Mouse (Mus musculus): Measurements from ENCODE around the gene Pygo1.
A peak's percentile ranks its signal among the peaks of the same experiment; 100 is the strongest.

The Pygo1 gene

DNA sequence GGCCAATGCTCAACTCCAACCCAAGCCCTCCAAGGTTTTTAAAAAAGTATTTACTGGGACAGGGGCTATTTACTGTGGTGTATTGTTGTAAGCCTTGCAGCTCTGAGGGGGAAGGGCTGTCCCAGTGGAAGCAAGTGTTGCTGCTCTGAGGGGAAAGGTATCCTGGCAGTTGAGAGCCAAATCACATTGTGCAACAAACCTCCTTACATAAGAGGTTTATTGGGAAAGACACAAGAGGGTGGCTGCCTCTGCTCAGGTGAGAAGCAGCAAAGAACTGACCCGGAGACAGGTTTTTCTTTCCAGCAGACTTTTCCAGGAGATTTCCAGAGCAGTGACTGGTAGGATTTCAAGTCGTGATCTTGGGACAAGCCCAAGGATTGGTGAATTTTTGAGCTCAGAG is 10.9 kb downstream of the Pygo1 start:
- DNase-seq, result no peak

- peak in 1 of 2 experiments; percentile 7 for DNase-seq
Observed at GRCm38 (mm10) chr9:72943424-72943823, 18.0 kb downstream of the Pygo1 start.

- no peak for DNase-seq
Observed at GRCm38 (mm10) chr9:72944286-72944685, 18.8 kb downstream of the Pygo1 start.

GRCm38 (mm10) chr9:72947010-72947409 is 21.6 kb downstream of the Pygo1 start:
- no peak for DNase-seq

DNA sequence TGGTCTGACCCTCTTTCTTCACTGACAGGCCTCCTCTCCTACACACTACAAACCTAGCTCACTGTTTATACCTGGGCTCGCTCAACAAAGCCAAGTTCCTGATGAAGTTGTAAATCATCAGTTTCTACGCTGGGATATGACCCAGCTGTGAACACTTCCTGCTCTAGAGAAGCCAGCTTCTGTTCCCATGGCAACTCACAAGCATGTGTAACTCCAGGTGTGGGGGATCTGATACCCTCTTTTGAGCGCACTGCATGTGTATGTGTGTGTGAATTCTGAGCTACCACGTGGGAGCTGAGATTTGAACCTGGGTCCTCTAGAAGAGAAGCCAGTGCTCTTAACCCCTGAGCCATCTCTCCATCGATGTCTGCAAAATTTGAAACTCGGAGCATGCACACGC is 24.1 kb downstream of the Pygo1 start:
- no peak for DNase-seq

DNA sequence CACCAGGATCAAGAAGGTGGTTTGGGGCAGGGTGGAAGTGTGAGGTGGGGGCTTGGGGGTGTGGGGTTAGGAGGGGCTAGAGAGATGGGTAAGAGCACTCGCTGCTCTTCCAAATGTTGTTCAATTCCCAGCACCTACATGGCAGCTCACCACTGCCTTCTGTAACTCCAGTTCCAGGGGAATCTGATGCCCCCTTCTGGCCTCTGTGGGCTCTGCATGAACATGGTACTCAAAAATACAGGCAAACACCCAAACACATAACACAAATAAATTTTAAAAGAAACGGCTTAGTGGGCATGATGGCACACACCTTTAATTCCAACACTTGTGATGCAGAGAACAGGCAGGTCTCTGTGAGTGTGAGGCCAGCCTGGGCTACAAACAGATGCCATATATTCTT is 29.3 kb downstream of the Pygo1 start:
- DNase-seq, result peak; percentile 24 to 38

DNA sequence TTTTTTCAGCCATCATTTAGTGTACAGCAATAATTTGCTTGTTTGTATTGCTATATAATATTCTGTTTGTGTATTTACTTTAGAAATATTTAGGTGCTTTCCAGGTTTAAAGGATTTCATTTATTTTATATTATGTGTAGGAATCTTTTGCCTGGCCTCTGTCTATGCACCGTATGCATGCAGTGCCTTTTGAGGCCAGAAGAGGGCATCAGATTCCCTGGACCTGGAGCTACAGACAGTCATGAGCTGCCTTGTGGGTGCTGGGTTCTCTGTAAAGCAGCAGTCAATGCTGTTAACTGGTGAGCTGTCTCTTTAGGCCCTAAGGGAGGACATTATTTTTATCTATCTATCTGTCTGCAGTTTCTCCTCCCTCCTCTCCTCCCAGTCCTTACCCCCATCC is 30.1 kb downstream of the Pygo1 start:
- DNase-seq, result peak; percentile 54 to 59

- peak; percentile 73 to 84 for DNase-seq
Observed at GRCm38 (mm10) chr9:72958521-72959450, 33.3 kb downstream of the Pygo1 start, which contains the start of the genes Dyx1c1 and Gm44503. Gene Dyx1c1 (plus strand): TSS chr9:72958785. Gene Gm44503 (plus strand): TSS chr9:72958852.

DNA sequence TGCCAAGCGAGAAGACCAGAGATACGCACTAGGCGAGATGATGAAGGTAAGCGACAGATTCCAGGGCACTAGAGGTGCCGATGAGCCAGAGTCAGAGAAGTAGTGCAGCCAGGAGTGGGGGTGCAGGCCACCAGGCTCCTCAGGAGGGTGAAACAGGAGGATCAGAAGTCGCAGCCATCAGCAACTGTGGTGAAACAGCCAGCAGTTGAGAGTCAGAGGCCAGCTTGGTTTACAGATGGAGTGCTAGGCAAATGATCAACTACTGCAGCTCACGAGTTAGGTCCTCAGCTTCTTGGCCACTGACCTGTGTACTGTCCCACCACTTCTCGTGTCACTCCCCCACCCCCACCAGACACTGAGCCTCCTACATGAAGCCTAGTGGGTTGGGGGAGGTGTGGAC is 35.9 kb downstream of the Pygo1 start:
- DNase-seq, result peak; percentile 5 to 18

DNA sequence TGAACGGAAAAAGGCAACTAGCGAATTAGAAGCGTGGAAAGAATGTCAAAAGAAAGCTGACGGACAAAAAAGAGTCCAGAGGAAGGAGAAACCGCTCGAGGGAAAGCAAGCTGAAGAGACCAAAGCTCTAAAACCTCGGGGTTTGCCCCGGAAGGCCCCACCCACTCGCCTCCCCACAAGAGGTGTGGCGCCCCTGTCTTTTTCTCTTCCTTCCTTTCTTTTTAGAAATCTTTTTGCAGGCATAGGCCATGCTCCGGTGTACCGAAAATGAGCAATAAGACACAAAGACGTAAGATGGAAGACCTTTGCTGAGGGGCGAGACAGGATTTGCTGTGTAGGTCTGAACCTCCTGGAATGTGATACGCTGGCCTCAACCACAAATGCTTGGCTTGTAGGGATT is 36.5 kb downstream of the Pygo1 start:
- DNase-seq, result peak; percentile 75 to 77

DNA sequence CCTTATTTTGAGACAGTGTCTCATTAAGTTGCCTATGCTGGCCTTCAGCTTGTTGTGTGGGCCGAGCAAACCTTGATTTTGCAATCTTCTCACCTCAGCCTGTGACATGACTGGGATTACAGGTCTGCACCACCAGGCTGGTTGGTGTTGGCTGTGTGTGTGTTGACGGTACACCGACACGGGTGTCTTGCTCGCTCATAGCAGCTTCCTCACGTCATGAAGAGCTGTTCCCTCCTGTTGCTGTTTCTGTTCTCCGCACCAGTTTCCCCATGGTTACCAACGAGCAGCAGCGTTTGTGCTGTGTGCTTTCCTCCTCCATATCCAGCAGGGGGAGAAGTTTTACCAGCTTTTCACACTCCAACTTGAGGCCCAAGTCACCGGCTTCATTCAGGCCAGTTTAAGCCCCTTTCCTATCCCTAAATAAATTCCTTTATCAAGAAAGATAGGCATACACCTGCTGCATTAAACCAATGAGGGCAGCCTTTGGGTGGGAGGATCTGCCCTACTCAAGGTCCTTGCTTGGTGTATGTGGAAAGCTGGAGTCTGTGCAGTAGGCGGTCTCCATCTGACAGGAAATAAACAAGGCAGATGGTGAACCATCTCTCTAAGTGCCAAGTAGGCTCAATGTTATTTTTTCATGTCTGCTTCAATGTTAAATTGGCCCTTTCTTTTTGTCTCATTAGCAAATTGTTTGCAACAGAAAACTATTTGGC is 43.1 kb downstream of the Pygo1 start:
- peak; percentile 48 to 51 for DNase-seq

DNA sequence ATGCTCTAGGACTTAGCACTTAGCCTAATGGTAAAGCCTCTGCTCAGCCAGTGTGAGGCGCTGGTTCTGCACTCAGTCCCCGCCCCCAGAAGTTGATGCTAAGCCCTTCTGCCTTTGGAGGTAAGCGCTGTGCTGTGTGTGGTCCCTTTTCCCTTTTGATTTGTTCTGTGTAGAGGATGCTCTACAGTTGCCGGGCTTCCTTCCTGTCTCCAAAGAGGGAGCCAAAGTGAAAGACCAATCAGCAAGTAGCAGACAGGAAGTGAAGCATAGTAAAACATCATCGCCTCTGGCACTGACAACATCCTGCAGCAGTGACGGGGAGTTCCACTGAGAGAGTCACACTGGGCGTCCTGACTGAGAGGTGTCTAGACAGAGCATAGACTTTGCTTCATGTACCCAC is 44.4 kb downstream of the Pygo1 start:
- peak in 1 of 2 experiments; percentile 35 for DNase-seq

- DNase-seq, result no peak
Observed at GRCm38 (mm10) chr9:72972435-72972834, 47.0 kb downstream of the Pygo1 start.

DNA sequence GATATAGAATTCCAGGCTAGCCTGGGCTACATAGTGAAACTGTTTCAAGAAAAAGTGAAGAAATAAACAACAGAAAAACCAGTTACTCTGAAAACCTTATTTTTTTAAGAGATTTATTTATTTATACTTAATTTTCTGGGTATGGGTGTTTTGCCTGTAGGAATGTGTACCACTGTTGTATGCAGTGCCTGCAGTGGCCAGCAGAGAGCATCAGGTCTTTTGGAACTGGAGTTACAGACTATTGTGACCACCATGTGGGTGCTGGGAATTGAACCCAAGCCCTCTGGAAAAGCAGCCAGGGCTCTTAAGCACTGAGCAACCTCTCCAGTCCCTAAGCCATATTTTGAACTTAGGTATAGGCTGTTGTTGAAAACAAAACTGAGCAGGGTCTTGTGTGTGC is 47.5 kb downstream of the Pygo1 start:
- no peak for DNase-seq

- DNase-seq, result no peak
Observed at GRCm38 (mm10) chr9:72974734-72975133, 49.3 kb downstream of the Pygo1 start.

- no peak for DNase-seq
Observed at GRCm38 (mm10) chr9:72975242-72975641, 49.8 kb downstream of the Pygo1 start.

DNA sequence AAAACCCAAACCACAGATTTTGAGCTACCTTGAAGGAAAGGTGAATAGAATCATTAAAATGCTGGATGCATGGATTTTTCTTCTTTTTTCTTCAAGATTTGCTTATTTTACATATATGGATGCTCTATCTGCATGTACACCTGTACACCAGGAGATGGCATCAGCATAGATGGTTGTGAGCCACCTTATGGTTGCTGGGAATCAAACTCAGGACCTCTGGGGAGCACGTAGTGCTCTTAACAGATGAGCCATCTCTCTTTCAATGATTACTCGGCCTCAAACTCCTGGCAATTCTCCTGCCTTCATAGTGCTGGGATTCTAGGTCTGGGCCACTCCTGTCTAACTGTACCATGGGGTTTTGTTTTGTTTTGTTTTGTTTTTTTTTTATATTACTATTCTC is 57.6 kb downstream of the Pygo1 start:
- DNase-seq, result no peak

DNA sequence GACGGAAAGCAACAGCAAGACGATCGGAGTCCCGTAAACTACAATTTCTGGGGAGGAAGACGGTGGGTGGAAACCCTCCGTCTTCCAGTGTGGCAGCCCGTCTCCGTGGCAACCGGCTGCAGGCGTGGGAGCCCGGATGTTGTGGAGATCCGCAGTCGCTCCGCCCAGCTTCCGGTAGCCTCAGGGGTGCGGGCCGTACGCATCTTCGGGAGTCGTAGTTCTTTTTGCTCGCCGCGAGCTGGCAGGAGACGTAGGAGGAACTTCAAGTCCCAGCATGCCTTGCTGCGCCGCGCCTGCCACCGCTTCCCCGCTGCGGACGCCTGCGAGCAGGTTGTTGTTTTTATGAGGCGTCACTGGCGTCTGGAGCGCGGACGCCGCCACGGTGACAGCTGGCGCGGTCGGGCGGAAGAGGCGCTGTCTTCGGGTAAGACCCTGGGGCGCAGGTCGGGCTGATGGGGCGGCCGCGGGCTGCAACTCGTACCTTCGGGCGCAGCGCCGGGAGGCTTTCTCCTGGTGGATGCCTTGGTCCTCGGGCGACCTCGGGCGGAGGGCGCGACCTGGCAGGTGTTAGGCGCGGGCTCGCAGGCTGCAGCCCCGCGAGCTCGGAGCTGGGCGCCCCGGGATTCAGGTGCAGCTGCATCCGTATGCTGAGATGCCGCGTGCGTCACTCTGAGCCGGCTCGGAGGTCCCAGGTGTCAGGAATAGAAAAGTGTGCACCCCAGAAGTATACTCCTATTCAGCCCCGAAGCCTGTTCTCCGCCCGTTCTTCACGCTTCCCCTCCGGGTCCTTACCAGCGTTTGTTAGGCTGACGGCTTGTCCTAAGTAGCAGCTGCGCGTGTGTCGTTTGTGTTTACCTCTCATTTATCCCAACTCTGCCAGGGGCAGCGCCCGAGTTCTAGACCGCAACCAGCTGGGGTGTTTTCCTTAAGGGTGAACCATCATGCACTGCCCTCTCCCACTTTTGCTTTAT is 60.1 kb downstream of the Pygo1 start, which contains the start of the genes Ccpg1os and Ccpg1:
Gene Ccpg1os (minus strand): TSS at position 133 of the 971 bp plus-strand sequence.
Gene Ccpg1 (plus strand): TSS at position 180 of the 971 bp plus-strand sequence.
- peak; percentile 95 to 99 for DNase-seq

DNA sequence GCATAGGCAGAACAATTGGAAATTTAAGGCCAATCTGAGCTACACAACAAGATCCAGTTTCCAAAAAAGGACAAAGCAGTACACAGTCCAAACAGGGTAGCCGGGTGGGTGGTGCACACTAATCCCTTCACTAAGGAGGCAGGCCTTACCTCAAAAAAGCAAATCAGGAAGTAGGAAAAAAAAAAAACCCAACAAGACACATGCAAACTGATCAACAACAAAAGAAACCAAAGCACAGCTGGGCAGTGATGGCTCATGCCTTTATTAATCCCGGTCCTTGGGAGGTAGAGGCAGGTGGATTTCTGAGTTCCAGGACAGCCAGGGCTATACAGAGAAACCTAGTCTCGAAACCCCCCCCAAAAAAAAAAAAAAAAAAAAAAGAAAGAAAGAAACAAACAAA is 62.3 kb downstream of the Pygo1 start:
- DNase-seq, result no peak

DNA sequence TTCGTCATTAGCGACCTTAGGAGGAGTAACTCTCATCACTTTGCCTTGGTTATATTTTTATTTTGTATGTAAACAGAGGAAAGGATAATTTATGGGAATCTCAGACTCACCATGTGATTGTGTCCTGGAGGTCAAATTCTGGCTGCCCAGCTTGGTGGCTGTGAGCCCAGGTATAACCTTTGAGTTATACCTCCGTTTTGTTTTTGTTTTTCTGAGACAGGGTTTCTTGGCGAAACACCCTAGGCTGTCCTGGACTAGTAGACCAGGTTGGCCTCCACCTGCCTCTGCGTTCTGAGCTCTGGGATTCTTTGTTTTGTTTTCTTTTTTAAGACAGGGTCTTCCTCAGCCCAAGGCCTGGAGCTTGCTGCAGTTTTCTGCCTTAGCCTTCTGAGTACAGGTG is 63.3 kb downstream of the Pygo1 start:
- no peak for DNase-seq

DNA sequence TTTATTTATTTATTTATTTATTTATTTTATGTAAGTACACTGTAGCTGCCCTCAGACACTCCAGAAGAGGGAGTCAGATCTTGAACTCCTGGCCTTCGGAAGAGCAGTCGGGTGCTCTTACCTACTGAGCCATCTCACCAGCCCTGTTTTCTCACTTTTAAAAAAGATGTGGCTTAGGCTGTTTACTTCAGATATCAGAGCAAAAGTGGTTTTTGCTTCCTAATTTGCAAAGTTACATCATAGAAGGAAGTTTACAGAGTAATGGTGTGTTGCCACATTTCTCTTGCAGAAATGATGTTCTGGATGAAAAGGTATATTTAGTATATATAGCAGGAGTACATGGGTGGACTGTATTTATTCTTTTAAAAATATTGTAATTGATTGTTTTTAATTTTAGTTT is 66.0 kb downstream of the Pygo1 start:
- DNase-seq, result no peak

GRCm38 (mm10) chr9:72992576-72992975 is 67.1 kb downstream of the Pygo1 start:
- DNase-seq, result no peak
